Mouse (Mus musculus): ENCODE measurements around the gene Tspan15. TPM values are rescaled to one million over a fixed set of nuclear protein-coding genes. Genes with fewer than 3 reads are reported as not detected.
A peak's percentile ranks its signal among the peaks of the same experiment; 100 is the strongest.

Tspan15 gene
- polyA plus RNA-seq, 1 experiment from 2014 or later = 8.8 TPM

GRCm38 (mm10) chr10:62252000-62252488 lies 21.0 kb upstream of the Tspan15 start, which contains the start of gene Tacr2:
Gene Tacr2, plus strand, starts transcription at chr10:62252438.
- Histone ChIP-seq H3K4me3 (replicated peaks) (no peak within 1 kb of the TSS), H3K9me3 (replicated peaks) (no peaks in the 10 kb centered on the region), H3K4me1 (replicated peaks) (peaks cover 6% of the 10 kb centered on the region; the same call in 1 of the 2 replicates), H3K9ac (no peak within 1 kb of the TSS), H3K36me3 (no peaks in the 10 kb centered on the region), H3K27ac (no peak within 1 kb of the TSS), H3K27me3 (peaks cover 7% of the 10 kb centered on the region), H3K4me2 (no peak within 1 kb of the TSS)
- 62% methylated on average over 12 of the region's 12 CpGs for WGBS (ENCODE audit: insufficient replicate concordance)
- DNase-seq = no peak
- no peak for ATAC-seq (ENCODE audit: low read depth)

GRCm38 (mm10) chr10:62247815-62248214 lies 16.8 kb upstream of the Tspan15 start:
- Histone ChIP-seq H3K36me3 (no peaks in the 10 kb centered on the region), H3K9ac (no peak overlapping the region), H3K4me3 (replicated peaks) (no peak overlapping the region), H3K4me1 (replicated peaks) (peaks cover 16% of the 10 kb centered on the region), H3K27me3 (peaks cover 3% of the 10 kb centered on the region; the same call in 1 of the 2 replicates), H3K9me3 (replicated peaks) (no peaks in the 10 kb centered on the region), H3K4me2 (no peak overlapping the region), H3K27ac (no peak overlapping the region)
- no peak for DNase-seq
- peak; percentile 31; the same call in 1 of the 2 replicates for ATAC-seq (ENCODE audit: low read depth)
- 20% methylated on average over 8 of the region's 8 CpGs for WGBS (ENCODE audit: insufficient replicate concordance)

GRCm38 (mm10) chr10:62247156-62247555 lies 16.1 kb upstream of the Tspan15 start:
- H3K36me3 ChIP-seq = no peaks in the 10 kb centered on the region
- no peak overlapping the region for H3K4me3 ChIP-seq (replicated peaks)
- peaks cover 23% of the 10 kb centered on the region for H3K4me1 ChIP-seq (replicated peaks)
- H3K4me2 ChIP-seq = no peak overlapping the region
- H3K27me3 ChIP-seq = no peaks in the 10 kb centered on the region
- no peaks in the 10 kb centered on the region for H3K9me3 ChIP-seq (replicated peaks)
- ATAC-seq (ENCODE audit: low read depth) (no peak), DNase-seq (no peak)
- no peak overlapping the region for H3K9ac ChIP-seq
- H3K27ac ChIP-seq = no peak overlapping the region
- 67% methylated on average over 3 of the region's 3 CpGs for WGBS (ENCODE audit: insufficient replicate concordance)

GRCm38 (mm10) chr10:62244067-62244466 lies 13.0 kb upstream of the Tspan15 start:
- H3K4me2 ChIP-seq = no peak overlapping the region
- no peaks in the 10 kb centered on the region for H3K36me3 ChIP-seq
- peaks cover 28% of the 10 kb centered on the region for H3K4me1 ChIP-seq (replicated peaks)
- no peak overlapping the region for H3K27ac ChIP-seq
- WGBS (ENCODE audit: insufficient replicate concordance) = 73% methylated on average over 9 of the region's 9 CpGs
- ATAC-seq (ENCODE audit: low read depth) = no peak
- no peak for DNase-seq
- H3K27me3 ChIP-seq = no peaks in the 10 kb centered on the region
- no peaks in the 10 kb centered on the region for H3K9me3 ChIP-seq (replicated peaks)
- H3K9ac ChIP-seq = no peak overlapping the region
- H3K4me3 ChIP-seq (replicated peaks) = no peak overlapping the region

GRCm38 (mm10) chr10:62242896-62243295 lies 11.8 kb upstream of the Tspan15 start:
- Histone ChIP-seq H3K4me3 (replicated peaks) (no peak overlapping the region), H3K9me3 (replicated peaks) (no peaks in the 10 kb centered on the region), H3K27me3 (no peaks in the 10 kb centered on the region), H3K4me2 (no peak overlapping the region), H3K36me3 (no peaks in the 10 kb centered on the region), H3K9ac (no peak overlapping the region), H3K4me1 (replicated peaks) (peaks cover 36% of the 10 kb centered on the region), H3K27ac (no peak overlapping the region)
- DNase-seq (no peak), ATAC-seq (ENCODE audit: low read depth) (no peak)
- 49% methylated on average over 10 of the region's 13 CpGs for WGBS (ENCODE audit: insufficient replicate concordance)

GRCm38 (mm10) chr10:62242358-62242757 lies 11.3 kb upstream of the Tspan15 start:
- no peak overlapping the region for H3K4me3 ChIP-seq (replicated peaks)
- WGBS (ENCODE audit: insufficient replicate concordance) = 72% methylated on average over 10 of the region's 10 CpGs
- no peak overlapping the region for H3K27ac ChIP-seq
- no peak overlapping the region for H3K4me2 ChIP-seq
- H3K9ac ChIP-seq = no peak overlapping the region
- H3K4me1 ChIP-seq (replicated peaks) = peaks cover 39% of the 10 kb centered on the region
- no peaks in the 10 kb centered on the region for H3K36me3 ChIP-seq
- H3K27me3 ChIP-seq = no peaks in the 10 kb centered on the region
- ATAC-seq (ENCODE audit: low read depth) = no peak
- DNase-seq = no peak
- H3K9me3 ChIP-seq (replicated peaks) = no peaks in the 10 kb centered on the region

- DNase-seq (no peak), ATAC-seq (ENCODE audit: low read depth) (no peak)
- Histone ChIP-seq H3K4me3 (replicated peaks) (no peak overlapping the region), H3K27me3 (no peaks in the 10 kb centered on the region), H3K9ac (no peak overlapping the region), H3K4me1 (replicated peaks) (peaks cover 63% of the 10 kb centered on the region), H3K9me3 (replicated peaks) (no peaks in the 10 kb centered on the region), H3K27ac (peak overlapping the region; percentile 41), H3K4me2 (no peak overlapping the region), H3K36me3 (no peaks in the 10 kb centered on the region)
- 68% methylated on average over 6 of the region's 6 CpGs for WGBS (ENCODE audit: insufficient replicate concordance)
Observed at GRCm38 (mm10) chr10:62239270-62239669, 8.2 kb upstream of the Tspan15 start.

- Histone ChIP-seq H3K9me3 (replicated peaks) (no peaks in the 10 kb centered on the region), H3K4me2 (no peak overlapping the region), H3K4me3 (replicated peaks) (no peak overlapping the region), H3K27me3 (no peaks in the 10 kb centered on the region), H3K27ac (peak overlapping the region; percentile 88), H3K9ac (no peak overlapping the region), H3K36me3 (no peaks in the 10 kb centered on the region), H3K4me1 (replicated peaks) (peaks cover 63% of the 10 kb centered on the region)
- no peak for ATAC-seq (ENCODE audit: low read depth)
- WGBS (ENCODE audit: insufficient replicate concordance) = 47% methylated on average over 3 of the region's 3 CpGs
- DNase-seq = no peak
Observed at GRCm38 (mm10) chr10:62238688-62239087, 7.6 kb upstream of the Tspan15 start.

GRCm38 (mm10) chr10:62237205-62237604 lies 6.2 kb upstream of the Tspan15 start:
- Histone ChIP-seq H3K9ac (peak overlapping the region; percentile 55), H3K4me1 (replicated peaks) (peaks cover 64% of the 10 kb centered on the region), H3K27me3 (no peaks in the 10 kb centered on the region), H3K4me2 (peak overlapping the region; percentile 36), H3K27ac (peak overlapping the region; percentile 88), H3K36me3 (no peaks in the 10 kb centered on the region), H3K4me3 (replicated peaks) (no peak overlapping the region), H3K9me3 (replicated peaks) (no peaks in the 10 kb centered on the region)
- ATAC-seq (ENCODE audit: low read depth) (peak; percentile 97), DNase-seq (peak; percentile 70)
- 17% methylated on average over 10 of the region's 10 CpGs for WGBS (ENCODE audit: insufficient replicate concordance)

- H3K27ac ChIP-seq = peak overlapping the region; percentile 88
- H3K4me2 ChIP-seq = no peak overlapping the region
- no peaks in the 10 kb centered on the region for H3K9me3 ChIP-seq (replicated peaks)
- H3K4me3 ChIP-seq (replicated peaks) = no peak overlapping the region
- H3K27me3 ChIP-seq = no peaks in the 10 kb centered on the region
- no peak for DNase-seq
- WGBS (ENCODE audit: insufficient replicate concordance) = 75% methylated on average over 6 of the region's 6 CpGs
- H3K9ac ChIP-seq = no peak overlapping the region
- ATAC-seq (ENCODE audit: low read depth) = no peak
- peaks cover 72% of the 10 kb centered on the region for H3K4me1 ChIP-seq (replicated peaks)
- no peaks in the 10 kb centered on the region for H3K36me3 ChIP-seq
Observed at GRCm38 (mm10) chr10:62236165-62236564, 5.1 kb upstream of the Tspan15 start.

- peaks cover 8% of the 10 kb centered on the region; the same call in 1 of the 2 replicates for H3K27me3 ChIP-seq
- ATAC-seq (ENCODE audit: low read depth) (no peak), DNase-seq (no peak)
- H3K4me2 ChIP-seq = peak overlapping the region; percentile 96
- no peak overlapping the region for H3K9ac ChIP-seq
- H3K36me3 ChIP-seq = no peaks in the 10 kb centered on the region
- peak overlapping the region; percentile 70; the same call in 1 of the 2 replicates for H3K4me3 ChIP-seq (replicated peaks)
- no peak overlapping the region for H3K27ac ChIP-seq
- H3K4me1 ChIP-seq (replicated peaks) = peaks cover 87% of the 10 kb centered on the region
- WGBS (ENCODE audit: insufficient replicate concordance) = 79% methylated on average over 3 of the region's 3 CpGs
- no peaks in the 10 kb centered on the region for H3K9me3 ChIP-seq (replicated peaks)
Observed at GRCm38 (mm10) chr10:62231811-62232210, 760 bp upstream of the Tspan15 start.

- H3K9ac ChIP-seq = peak overlapping the region; percentile 44
- no peaks in the 10 kb centered on the region for H3K9me3 ChIP-seq (replicated peaks)
- H3K4me1 ChIP-seq (replicated peaks) = peaks cover 87% of the 10 kb centered on the region
- H3K27ac ChIP-seq = peak overlapping the region; percentile 9
- H3K36me3 ChIP-seq = no peaks in the 10 kb centered on the region
- no peak for DNase-seq
- ATAC-seq (ENCODE audit: low read depth) = no peak
- H3K27me3 ChIP-seq = peaks cover 8% of the 10 kb centered on the region; the same call in 1 of the 2 replicates
- peak overlapping the region; percentile 70 for H3K4me3 ChIP-seq (replicated peaks)
- WGBS (ENCODE audit: insufficient replicate concordance) = 2% methylated on average over 13 of the region's 13 CpGs
- peak overlapping the region; percentile 96 for H3K4me2 ChIP-seq
Observed at GRCm38 (mm10) chr10:62231395-62231732, 313 bp upstream of the Tspan15 start.

All from liver, embryonic 13.5 days (tissue).